Mouse (Mus musculus): ENCODE results near the gene Adam12. TPM values are rescaled to one million over a fixed set of nuclear protein-coding genes. Genes with fewer than 3 reads are reported as not detected.

Adam12 gene
- total RNA-seq, 2 experiments from 2014 or later: 0.31 to 0.78 TPM

- Histone ChIP-seq H3K4me3 (no peak overlapping the region), H3K27ac (no peak overlapping the region)
- intact Hi-C loops (cut with DNase I): no loop called here
- no peak for TF ChIP-seq CTCF (IDR thresholded peaks at IDR 0.05)
- no peak for DNase-seq
These were observed 245.7 kb downstream of the Adam12 start for GRCm38 (mm10) chr7:133986201-133986600.

- Histone ChIP-seq H3K4me3 (no peak overlapping the region), H3K27ac (no peak overlapping the region)
- no peak for TF ChIP-seq CTCF (IDR thresholded peaks at IDR 0.05)
- intact Hi-C loops (cut with DNase I): no loop called here
- DNase-seq: no peak
These were observed 246.3 kb downstream of the Adam12 start for GRCm38 (mm10) chr7:133985648-133986047.

GRCm38 (mm10) chr7:133976388-133977122 is 255.4 kb downstream of the Adam12 start:
- Histone ChIP-seq H3K27ac (no peak overlapping the region), H3K4me3 (no peak overlapping the region)
- intact Hi-C loops (cut with DNase I): no loop called here
- no peak for DNase-seq
- TF ChIP-seq CTCF (IDR thresholded peaks at IDR 0.05): no peak

GRCm38 (mm10) chr7:133971086-133971485 is 260.9 kb downstream of the Adam12 start:
- Histone ChIP-seq H3K27ac (peak overlapping the region; percentile 59), H3K4me3 (peak overlapping the region; percentile 28)
- peak; percentile 49 for DNase-seq
- no peak for TF ChIP-seq CTCF (IDR thresholded peaks at IDR 0.05)
- intact Hi-C loops (cut with DNase I): no loop called here

- DNase-seq: no peak
- Histone ChIP-seq H3K27ac (peak overlapping the region; percentile 59), H3K4me3 (peak overlapping the region; percentile 28; the same call in 1 of the 2 replicates)
- intact Hi-C loops (cut with DNase I): no loop called here
- TF ChIP-seq CTCF (IDR thresholded peaks at IDR 0.05): no peak
These were observed 261.5 kb downstream of the Adam12 start for GRCm38 (mm10) chr7:133970407-133970806.

- TF ChIP-seq CTCF (IDR thresholded peaks at IDR 0.05): no peak
- DNase-seq: no peak
- no peak overlapping the region for H3K27ac ChIP-seq
- intact Hi-C loops (cut with DNase I): no loop called here
- no peak overlapping the region for H3K4me3 ChIP-seq
These were observed 264.0 kb downstream of the Adam12 start for GRCm38 (mm10) chr7:133967906-133968305.

DNA sequence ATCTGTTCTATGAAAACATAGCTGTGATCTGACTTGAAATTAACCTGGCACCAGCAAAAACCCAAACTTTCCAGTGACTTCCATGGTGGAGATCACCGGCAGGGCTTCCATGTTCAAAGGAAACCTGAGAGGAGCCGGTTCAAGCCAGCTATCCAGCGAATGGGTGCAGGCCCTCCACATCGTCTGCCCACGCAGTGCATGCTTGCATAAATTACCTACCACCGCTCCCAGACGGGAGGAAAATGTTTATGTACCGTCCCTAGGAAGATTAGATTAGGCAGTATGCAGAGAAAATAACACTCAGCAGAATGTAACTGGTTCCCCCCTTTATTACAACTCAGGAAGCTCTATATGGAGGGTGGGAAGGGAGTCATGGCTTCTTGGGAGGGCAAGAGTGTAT is 268.4 kb downstream of the Adam12 start:
- no peak for DNase-seq
- intact Hi-C loops (cut with DNase I): no loop called here
- no peak overlapping the region for H3K27ac ChIP-seq
- H3K4me3 ChIP-seq: no peak overlapping the region
- TF ChIP-seq CTCF (IDR thresholded peaks at IDR 0.05): no peak

GRCm38 (mm10) chr7:133959200-133959599 is 272.7 kb downstream of the Adam12 start:
- peak; percentile 55 for TF ChIP-seq CTCF (IDR thresholded peaks at IDR 0.05)
- no peak overlapping the region for H3K27ac ChIP-seq
- intact Hi-C loops (cut with DNase I): loop anchor here (10.0 kb wide), 1 partner anchor 266 kb away; no protein-coding TSS in a partner anchor
- no peak overlapping the region for H3K4me3 ChIP-seq
- peak; percentile 32 for DNase-seq

GRCm38 (mm10) chr7:133957873-133958272 is 274.1 kb downstream of the Adam12 start:
- Histone ChIP-seq H3K27ac (no peak overlapping the region), H3K4me3 (no peak overlapping the region)
- intact Hi-C loops (cut with DNase I): loop anchor here (10.0 kb wide), 1 partner anchor 267 kb away; no protein-coding TSS in a partner anchor
- DNase-seq: no peak
- TF ChIP-seq CTCF (IDR thresholded peaks at IDR 0.05): no peak

- TF ChIP-seq CTCF (IDR thresholded peaks at IDR 0.05): no peak
- intact Hi-C loops (cut with DNase I): loop anchor here (10.0 kb wide), 1 partner anchor 270 kb away; no protein-coding TSS in a partner anchor
- DNase-seq: no peak
- no peak overlapping the region for H3K27ac ChIP-seq
- H3K4me3 ChIP-seq: no peak overlapping the region
These were observed 277.5 kb downstream of the Adam12 start for GRCm38 (mm10) chr7:133954111-133955091.

- TF ChIP-seq CTCF (IDR thresholded peaks at IDR 0.05): no peak
- Histone ChIP-seq H3K27ac (no peak overlapping the region), H3K4me3 (no peak overlapping the region)
- intact Hi-C loops (cut with DNase I): loop anchor here (10.0 kb wide), 1 partner anchor 273 kb away; no protein-coding TSS in a partner anchor
- DNase-seq: peak; percentile 34
These were observed 280.0 kb downstream of the Adam12 start for GRCm38 (mm10) chr7:133951777-133952545.

DNA sequence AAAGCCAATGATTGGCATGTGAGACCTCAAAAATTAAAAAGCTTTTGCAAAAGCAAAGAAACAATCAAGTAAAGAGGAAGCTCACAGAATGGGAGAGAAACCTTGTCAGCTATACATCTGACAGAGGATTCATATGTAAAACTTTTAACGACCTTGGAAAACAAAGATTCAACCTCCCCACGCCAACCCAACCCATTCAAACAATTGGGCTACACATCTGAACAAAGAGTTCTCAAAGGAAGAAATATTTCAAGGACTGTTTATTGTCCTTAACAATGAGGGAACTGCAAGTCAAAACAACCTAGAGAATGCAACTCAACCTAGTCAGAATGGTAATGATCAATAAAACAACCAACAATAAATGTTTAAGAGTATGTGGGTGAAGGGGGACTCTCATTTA is 284.6 kb downstream of the Adam12 start:
- TF ChIP-seq CTCF (IDR thresholded peaks at IDR 0.05): no peak
- Histone ChIP-seq H3K4me3 (no peak overlapping the region), H3K27ac (no peak overlapping the region)
- intact Hi-C loops (cut with DNase I): no loop called here
- DNase-seq: no peak
